Mouse (Mus musculus) G1E (cell line): ENCODE data around the gene Pygo2.

Experiments
- CTCF ChIP-seq: IDR thresholded peaks from 2 replicates; pipeline ENCODE4 v1.5.1; 2012; ENCODE audit warnings: low read depth, low read length, inconsistent platforms, mixed read lengths
- GATA1 ChIP-seq: IDR thresholded peaks from 2 replicates; pipeline ENCODE4 v1.6.1; 2012; ENCODE audit warnings: borderline replicate concordance, low read length, inconsistent platforms, mixed read lengths
- GATA2 ChIP-seq: IDR thresholded peaks from 2 replicates; pipeline ENCODE4 v1.6.1; 2012; ENCODE audit warnings: low read depth, low read length, inconsistent platforms, borderline replicate concordance
- POLR2AphosphoS5 ChIP-seq: IDR thresholded peaks from 2 replicates; pipeline ENCODE4 v1.6.1; 2012; ENCODE audit warnings: low read depth, low read length, inconsistent platforms; ENCODE audit not compliant: insufficient replicate concordance

GRCm38 (mm10) chr3:89437269-89437668 is 7.3 kb downstream of the Pygo2 start:
- no peak for TF ChIP-seq CTCF
- TF ChIP-seq GATA2: no peak
- no peak for TF ChIP-seq GATA1
- no peak for TF ChIP-seq POLR2AphosphoS5
